Mouse (Mus musculus) c-Kit-positive CD71-negative TER-119-negative erythroid progenitor cells, embryonic 14.5 days (primary cell): ENCODE results near the gene Gm21913.
"Not testable (repeated sequence)": the region's sequence is repeated elsewhere in the genome, so short reads cannot be mapped to it uniquely, and the experiment has no call there.

Source experiments
- DNase-seq: peaks from one replicate; pipeline ENCODE4 v3.0.0-alpha.2; 2013; ENCODE audit warnings: low read depth

The Gm21913 gene

GRCm38 (mm10) chrY:74623596-74623995 lies at the start of gene Gm21913:
Gm21913 (plus strand) TSS chrY:74623896.
- not testable (repeated sequence) for DNase-seq
